Mouse (Mus musculus): ENCODE measurements around the gene Trmt5. TPM values are rescaled to one million over a fixed set of nuclear protein-coding genes. Genes with fewer than 3 reads are reported as not detected.

Trmt5 gene
- polyA plus RNA-seq (2017; shearing (Covaris generic)) = 10 to 100 TPM; 10.7 to 14.2 TPM

GRCm38 (mm10) chr12:73286287-73287092 lies at the start of gene Trmt5, which contains the start of gene Slc38a6:
Gene Trmt5, minus strand, starts transcription at chr12:73286710.
Gene Slc38a6, plus strand, starts transcription at chr12:73286779.

Other genes with a start within 250 kb of the Trmt5 start
- gene Six1, start 232.8 kb downstream of the Trmt5 start, polyA plus RNA-seq (2017; shearing (Covaris generic)) = under 1 TPM; 0.08 to 0.49 TPM
- gene Six4, start 173.3 kb downstream of the Trmt5 start, polyA plus RNA-seq (2017; shearing (Covaris generic)) = under 1 TPM in 1 of 2 experiments, not detected in 1; 0.72 TPM
- 10 to 100 TPM; 24.6 to 32.1 TPM for gene Mnat1, start 163.0 kb downstream of the Trmt5 start, polyA plus RNA-seq (2017; shearing (Covaris generic))
- 1 to 10 TPM; 3.9 to 6.3 TPM for gene Slc38a6, start 69 bp upstream of the Trmt5 start, polyA plus RNA-seq (2017; shearing (Covaris generic))